In the genomic region with DNA sequence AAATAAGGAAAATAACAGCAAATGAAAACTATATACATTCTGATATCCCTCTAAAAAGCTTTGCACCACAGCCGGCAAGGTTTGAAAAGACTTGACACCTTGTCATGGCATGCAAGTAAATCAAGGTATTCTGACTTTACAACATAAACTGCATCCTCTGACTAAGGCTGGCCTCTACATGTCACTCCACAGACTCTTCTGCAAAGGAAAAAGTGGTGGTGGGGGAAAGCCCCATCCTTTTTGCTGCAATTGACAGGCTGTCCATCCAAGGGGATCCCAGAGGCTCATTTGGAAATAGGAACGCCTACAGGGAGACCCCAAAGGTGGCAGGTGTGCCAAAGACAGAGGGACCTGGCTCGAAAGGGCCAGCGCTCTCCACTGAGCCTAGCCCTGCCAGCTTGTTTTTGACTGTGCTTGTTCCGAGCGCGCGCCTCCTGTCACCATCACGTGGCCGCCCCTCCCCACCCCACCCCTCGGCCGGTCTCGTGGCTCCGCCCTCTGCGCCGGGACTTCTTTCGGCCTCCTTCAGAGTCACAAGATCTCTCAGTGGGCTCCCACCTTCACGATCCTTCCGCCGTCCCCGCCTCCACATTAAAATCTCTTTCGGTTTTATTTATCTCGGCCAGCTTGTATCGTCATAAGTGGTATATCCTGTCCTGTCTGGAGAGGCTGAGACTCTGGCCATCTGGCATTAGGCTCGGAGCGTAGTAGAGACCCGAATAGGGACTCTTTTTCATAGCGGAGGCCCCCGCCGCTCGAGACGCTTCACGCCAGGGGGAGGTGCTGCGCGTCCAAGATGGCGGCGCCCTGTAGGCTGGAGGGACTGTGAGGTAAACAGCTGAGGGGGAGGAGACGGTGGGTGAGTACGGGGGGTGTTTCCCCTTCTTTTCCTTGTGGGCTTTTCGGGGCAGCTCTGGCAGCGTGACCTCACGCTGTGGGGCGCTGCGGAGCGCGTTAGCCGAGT, we compare ENCODE assay signal across 8 mouse cellular contexts. TPM values are rescaled to one million over a fixed set of nuclear protein-coding genes. Genes with fewer than 3 reads are reported as not detected.
DNase-seq lines count a peak whose midpoint lies in the region; ATAC-seq and TF ChIP-seq lines count a peak whose summit lies in the region.

TSS of gene Tsc1 (plus strand) at position 768 of the 964 bp plus-strand sequence.

- no peaks in the 10 kb centered on the region for H3K36me3 ChIP-seq in heart, embryonic 12.5 days
- no peaks in the 10 kb centered on the region for H3K36me3 ChIP-seq in kidney, postnatal 0 days (ENCODE audit: insufficient read depth, low read length)
- no peaks in the 10 kb centered on the region for H3K36me3 ChIP-seq in liver, embryonic 11.5 days (ENCODE audit: control insufficient read depth, insufficient read depth, low read length)
- H3K36me3 ChIP-seq in stomach, embryonic 14.5 days (ENCODE audit: control insufficient read depth, insufficient read depth, low read length) = no peaks in the 10 kb centered on the region

- peak within 1 kb of the TSS; percentile 75 for H3K4me2 ChIP-seq in heart, embryonic 12.5 days
- H3K4me2 ChIP-seq in kidney, postnatal 0 days (ENCODE audit: low read length) = peak within 1 kb of the TSS; percentile 82
- H3K4me2 ChIP-seq in liver, embryonic 11.5 days = peak within 1 kb of the TSS; percentile 91
- H3K4me2 ChIP-seq in stomach, embryonic 14.5 days (replicated peaks; ENCODE audit: low read depth, low read length) = peak within 1 kb of the TSS; percentile 82

- H3K9ac ChIP-seq in heart, embryonic 12.5 days = peak within 1 kb of the TSS; percentile 92
- H3K9ac ChIP-seq in kidney, postnatal 0 days (ENCODE audit: low read depth, low read length) = peak within 1 kb of the TSS; percentile 81
- H3K9ac ChIP-seq in liver, embryonic 11.5 days (ENCODE audit: low read depth, low read length) = peak within 1 kb of the TSS; percentile 93
- H3K9ac ChIP-seq in stomach, embryonic 14.5 days (replicated peaks; ENCODE audit: low read depth, low read length) = peak within 1 kb of the TSS; percentile 90

- H3K4me1 ChIP-seq in heart, embryonic 12.5 days (replicated peaks) = peaks cover 10% of the 10 kb centered on the region
- H3K4me1 ChIP-seq in kidney, postnatal 0 days (replicated peaks; ENCODE audit: insufficient read depth, low read length) = peaks cover 12% of the 10 kb centered on the region; the same call in 1 of the 2 replicates
- peaks cover 25% of the 10 kb centered on the region for H3K4me1 ChIP-seq in liver, embryonic 11.5 days (replicated peaks; ENCODE audit: control insufficient read depth, insufficient read depth, low read length)
- H3K4me1 ChIP-seq in stomach, embryonic 14.5 days (ENCODE audit: control insufficient read depth, insufficient read depth, low read length) = peaks cover 19% of the 10 kb centered on the region

- peak; percentile 99 for DNase-seq in CD4-positive helper T cell, adult 2 months (ENCODE audit: low read depth, low spot score)
- DNase-seq in brain, embryonic 18.5 days (ENCODE audit: low read depth, low spot score) = peak; percentile 92
- DNase-seq in kidney, postnatal 0 days (ENCODE audit: low spot score) = peak; percentile 96
- DNase-seq in liver, embryonic 11.5 days (ENCODE audit: low spot score) = peak; percentile 96
- DNase-seq in naive thymus-derived CD4-positive, alpha-beta T cell, adult 2 months (ENCODE audit: low read depth) = peak; percentile 98

- TF ChIP-seq CTCF in kidney, postnatal 0 days (IDR thresholded peaks at IDR 0.05; ENCODE audit: low read depth) = no peak; the same call in 1 of the 2 replicates

- H3K4me3 ChIP-seq in heart, embryonic 12.5 days = peak within 1 kb of the TSS; percentile 98
- peak within 1 kb of the TSS; percentile 76 for H3K4me3 ChIP-seq in kidney, postnatal 0 days (replicated peaks; ENCODE audit: low read depth, low read length)
- H3K4me3 ChIP-seq in liver, embryonic 11.5 days (ENCODE audit: low read depth, low read length) = peak within 1 kb of the TSS; percentile 100
- H3K4me3 ChIP-seq in stomach, embryonic 14.5 days (ENCODE audit: low read depth, low read length) = peak within 1 kb of the TSS; percentile 99

- peak; percentile 96 for ATAC-seq in erythroid progenitor cell, adult 5-6 weeks (replicated peaks; ENCODE audit: low FRiP score, poor library complexity, severe bottlenecking)
- peak; percentile 94 for ATAC-seq in heart, embryonic 12.5 days (ENCODE audit: insufficient number of reproducible peaks, low FRiP score)
- peak; percentile 87 for ATAC-seq in kidney, postnatal 0 days (replicated peaks; ENCODE audit: low FRiP score, low read depth)
- ATAC-seq in liver, embryonic 11.5 days (replicated peaks; ENCODE audit: low FRiP score) = peak; percentile 92
- peak; percentile 91 for ATAC-seq in stomach, embryonic 14.5 days (ENCODE audit: insufficient number of reproducible peaks, insufficient read depth, low FRiP score, low read depth)

- 2% methylated on average over 47 of the region's 47 CpGs for WGBS in heart, embryonic 12.5 days
- WGBS in kidney, postnatal 0 days = 2% methylated on average over 41 of the region's 47 CpGs
- 2% methylated on average over 47 of the region's 47 CpGs for WGBS in liver, embryonic 11.5 days
- WGBS in stomach, embryonic 14.5 days = 2% methylated on average over 47 of the region's 47 CpGs

- no peaks in the 10 kb centered on the region for H3K9me3 ChIP-seq in heart, embryonic 12.5 days (replicated peaks)
- H3K9me3 ChIP-seq in kidney, postnatal 0 days (replicated peaks; ENCODE audit: low read length) = no peaks in the 10 kb centered on the region
- no peaks in the 10 kb centered on the region for H3K9me3 ChIP-seq in liver, embryonic 11.5 days (ENCODE audit: control insufficient read depth, low read length)
- no peaks in the 10 kb centered on the region for H3K9me3 ChIP-seq in stomach, embryonic 14.5 days (ENCODE audit: control insufficient read depth, low read depth, low read length)

- H3K27ac ChIP-seq in heart, embryonic 12.5 days (ENCODE audit: poor library complexity, severe bottlenecking) = peak within 1 kb of the TSS; percentile 83
- peak within 1 kb of the TSS; percentile 90 for H3K27ac ChIP-seq in kidney, postnatal 0 days
- H3K27ac ChIP-seq in liver, embryonic 11.5 days (ENCODE audit: low read depth, low read length) = peak within 1 kb of the TSS; percentile 75
- peak within 1 kb of the TSS; percentile 53 for H3K27ac ChIP-seq in stomach, embryonic 14.5 days (ENCODE audit: low read length)

- H3K27me3 ChIP-seq in heart, embryonic 12.5 days (replicated peaks) = no peaks in the 10 kb centered on the region
- H3K27me3 ChIP-seq in kidney, postnatal 0 days (ENCODE audit: insufficient read depth, low read length) = no peaks in the 10 kb centered on the region
- no peaks in the 10 kb centered on the region for H3K27me3 ChIP-seq in liver, embryonic 11.5 days (replicated peaks; ENCODE audit: control insufficient read depth, insufficient read depth, low read length)
- no peaks in the 10 kb centered on the region for H3K27me3 ChIP-seq in stomach, embryonic 14.5 days (ENCODE audit: control insufficient read depth, insufficient read depth, low read length)

RNA-seq across cellular contexts. Expression of gene Tsc1, which starts in this region (rescaled TPM):
- 13.0 and 16.9 TPM in 2 replicates for total RNA-seq in erythroid progenitor cell, adult 5-6 weeks (2015; ENCODE audit: low replicate concordance)
- total RNA-seq in erythroid progenitor cell, adult 5-6 weeks (2017; ENCODE audit: low replicate concordance) = 20.0 and 24.8 TPM in 2 replicates
- polyA plus RNA-seq in heart, embryonic 12.5 days (2016; fragmentation: Nextera tagmentation; extraction: Ambion mirVana) = 16.7 and 17.6 TPM in 2 replicates
- 9.5 and 10.6 TPM in 2 replicates for polyA plus RNA-seq in kidney, postnatal 0 days (2015; fragmentation: Nextera tagmentation; extraction: Ambion mirVana)
- 20.7 and 21.3 TPM in 2 replicates for polyA plus RNA-seq in liver, embryonic 11.5 days (2014; fragmentation: Nextera tagmentation; extraction: Ambion mirVana)
- polyA plus RNA-seq in stomach, embryonic 14.5 days (2014; fragmentation: Nextera tagmentation; extraction: Ambion mirVana) = 20.5 and 22.7 TPM in 2 replicates

Comparison
In these comparisons a context has a peak if more than half of its experiments do, and no peak if none do; other contexts are left out.
1. Peak in every context shown above with its lines: DNase-seq, ATAC-seq, H3K4me3 ChIP-seq and H3K27ac ChIP-seq.